Mouse (Mus musculus): ENCODE data around the gene Ncl. TPM values are rescaled to one million over a fixed set of nuclear protein-coding genes. Genes with fewer than 3 reads are reported as not detected.

The Ncl gene
- polyA plus RNA-seq, 1 experiment from 2014 or later: 423 TPM

- DNase-seq (ENCODE audit: low spot score) (peak; percentile 57), ATAC-seq (replicated peaks; ENCODE audit: low FRiP score, low TSS enrichment, low read depth) (no peak)
- H3K36me3 ChIP-seq (ENCODE audit: control insufficient read depth, insufficient read depth, low read length): no peaks in the 10 kb centered on the region
- H3K4me2 ChIP-seq (ENCODE audit: low read length): no peak overlapping the region
- H3K27ac ChIP-seq (ENCODE audit: low read depth): no peak overlapping the region
- no peaks in the 10 kb centered on the region for H3K9me3 ChIP-seq (ENCODE audit: control insufficient read depth, low read length)
- H3K4me1 ChIP-seq (replicated peaks; ENCODE audit: control insufficient read depth, insufficient read depth, low read length): no peaks in the 10 kb centered on the region
- no peak overlapping the region for H3K9ac ChIP-seq (ENCODE audit: low read length)
- 26% methylated on average over 15 of the region's 15 CpGs for WGBS
- H3K27me3 ChIP-seq (replicated peaks; ENCODE audit: control insufficient read depth, insufficient read depth, low read length): 0 out of 2 replicates have a peak, but pooled peaks cover 5% of the 10 kb centered on the region
- no peak overlapping the region for H3K4me3 ChIP-seq (ENCODE audit: low read depth, low read length)
Observed at GRCm38 (mm10) chr1:86313772-86314125, 45.5 kb downstream of the Ncl start.

DNA sequence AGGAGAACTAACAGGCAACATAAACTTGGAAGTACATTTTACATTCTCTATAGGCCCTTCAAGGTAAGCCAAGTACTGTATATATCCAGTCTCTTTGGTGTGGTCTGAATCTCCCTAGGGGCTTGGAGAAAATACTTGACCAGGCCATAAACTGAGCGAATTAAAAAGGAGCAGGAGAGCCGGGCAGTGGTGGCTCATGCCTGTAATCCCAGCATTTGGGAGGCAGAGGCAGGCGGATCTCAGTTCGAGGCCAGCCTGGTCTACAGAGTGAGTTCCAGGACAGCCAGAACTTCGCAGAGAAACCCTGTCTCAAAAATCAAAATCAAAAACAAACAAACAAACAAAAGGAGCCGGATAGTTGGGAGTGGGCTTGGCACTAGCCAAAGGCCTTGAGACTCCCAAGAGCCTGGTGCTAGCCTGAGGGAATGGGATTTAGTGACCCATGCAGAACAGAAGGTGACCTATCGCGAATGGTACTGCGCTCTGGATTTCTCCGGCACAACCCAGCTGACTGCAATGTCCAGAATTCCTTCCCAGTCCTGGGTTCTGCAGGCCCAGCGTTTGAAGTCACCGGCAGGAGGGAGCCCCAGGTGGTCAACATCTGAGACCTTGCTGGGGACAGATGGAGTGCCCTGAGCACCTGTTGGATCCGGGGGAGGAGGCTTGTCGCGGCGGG is 46.0 kb downstream of the Ncl start:
- H3K4me2 ChIP-seq (ENCODE audit: low read length): no peak overlapping the region
- H3K4me1 ChIP-seq (replicated peaks; ENCODE audit: control insufficient read depth, insufficient read depth, low read length): no peaks in the 10 kb centered on the region
- no peak for ATAC-seq (replicated peaks; ENCODE audit: low FRiP score, low TSS enrichment, low read depth)
- no peak overlapping the region for H3K9ac ChIP-seq (ENCODE audit: low read length)
- DNase-seq (ENCODE audit: low spot score): no peak
- H3K27ac ChIP-seq (ENCODE audit: low read depth): no peak overlapping the region
- H3K9me3 ChIP-seq (ENCODE audit: control insufficient read depth, low read length): no peaks in the 10 kb centered on the region
- no peaks in the 10 kb centered on the region for H3K36me3 ChIP-seq (ENCODE audit: control insufficient read depth, insufficient read depth, low read length)
- 52% methylated on average over 16 of the region's 16 CpGs for WGBS
- H3K4me3 ChIP-seq (ENCODE audit: low read depth, low read length): no peak overlapping the region
- H3K27me3 ChIP-seq (replicated peaks; ENCODE audit: control insufficient read depth, insufficient read depth, low read length): 0 out of 2 replicates have a peak, but pooled peaks cover 5% of the 10 kb centered on the region

- DNase-seq (ENCODE audit: low spot score) (no peak), ATAC-seq (replicated peaks; ENCODE audit: low FRiP score, low TSS enrichment, low read depth) (no peak)
- Histone ChIP-seq H3K9ac (ENCODE audit: low read length) (no peak overlapping the region), H3K4me1 (replicated peaks; ENCODE audit: control insufficient read depth, insufficient read depth, low read length) (no peaks in the 10 kb centered on the region), H3K27me3 (replicated peaks; ENCODE audit: control insufficient read depth, insufficient read depth, low read length) (0 out of 2 replicates have a peak, but pooled peaks cover 5% of the 10 kb centered on the region), H3K36me3 (ENCODE audit: control insufficient read depth, insufficient read depth, low read length) (no peaks in the 10 kb centered on the region), H3K4me2 (ENCODE audit: low read length) (no peak overlapping the region), H3K9me3 (ENCODE audit: control insufficient read depth, low read length) (no peaks in the 10 kb centered on the region), H3K4me3 (ENCODE audit: low read depth, low read length) (no peak overlapping the region), H3K27ac (ENCODE audit: low read depth) (no peak overlapping the region)
- WGBS: 71% methylated on average over 3 of the region's 3 CpGs
Observed at GRCm38 (mm10) chr1:86312269-86312668, 46.9 kb downstream of the Ncl start.

GRCm38 (mm10) chr1:86311467-86312005 is 47.7 kb downstream of the Ncl start:
- Histone ChIP-seq H3K4me1 (replicated peaks; ENCODE audit: control insufficient read depth, insufficient read depth, low read length) (no peaks in the 10 kb centered on the region), H3K27ac (ENCODE audit: low read depth) (no peak overlapping the region), H3K4me3 (ENCODE audit: low read depth, low read length) (no peak overlapping the region), H3K9me3 (ENCODE audit: control insufficient read depth, low read length) (no peaks in the 10 kb centered on the region), H3K27me3 (replicated peaks; ENCODE audit: control insufficient read depth, insufficient read depth, low read length) (0 out of 2 replicates have a peak, but pooled peaks cover 5% of the 10 kb centered on the region), H3K36me3 (ENCODE audit: control insufficient read depth, insufficient read depth, low read length) (no peaks in the 10 kb centered on the region), H3K4me2 (ENCODE audit: low read length) (no peak overlapping the region), H3K9ac (ENCODE audit: low read length) (no peak overlapping the region)
- 35% methylated on average over 10 of the region's 10 CpGs for WGBS
- ATAC-seq (replicated peaks; ENCODE audit: low FRiP score, low TSS enrichment, low read depth) (no peak), DNase-seq (ENCODE audit: low spot score) (no peak)

DNA sequence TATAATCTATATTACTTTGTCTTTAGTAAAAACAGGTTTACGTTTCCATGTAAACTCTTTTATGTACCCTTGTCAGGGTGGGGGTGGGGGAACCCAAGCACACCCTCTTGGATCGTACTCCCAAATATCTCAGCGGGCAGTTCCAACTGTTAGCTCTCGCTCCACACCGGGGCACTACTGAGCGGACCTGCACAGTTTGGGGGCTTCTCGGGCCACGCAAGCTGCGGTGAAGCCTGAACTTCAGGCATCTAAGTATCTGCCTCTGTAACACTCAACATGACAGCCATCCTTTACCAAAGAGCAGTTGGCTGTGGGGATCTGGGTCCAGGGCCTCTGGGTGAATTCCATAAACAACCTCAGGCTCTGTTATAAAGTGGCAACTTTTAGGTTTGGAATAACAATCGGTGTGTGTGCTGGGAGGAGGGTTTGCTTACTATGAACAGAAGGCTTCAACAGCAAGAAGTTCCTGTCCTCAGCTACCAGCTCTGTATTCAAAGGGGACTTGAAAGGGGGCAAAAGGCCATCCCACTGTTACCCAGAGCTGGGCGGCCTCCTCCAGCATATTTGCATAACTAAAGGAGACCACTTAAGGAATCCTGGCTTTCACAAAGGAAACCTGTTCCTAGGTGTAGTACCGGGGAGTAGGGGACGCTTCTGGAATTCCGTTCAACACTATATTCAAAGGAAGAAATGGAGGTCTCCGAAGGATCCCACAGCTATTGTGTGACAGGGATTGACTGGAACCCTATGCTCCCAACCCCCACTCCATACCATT is 48.5 kb downstream of the Ncl start:
- H3K4me1 ChIP-seq (replicated peaks; ENCODE audit: control insufficient read depth, insufficient read depth, low read length): no peaks in the 10 kb centered on the region
- no peak overlapping the region for H3K4me2 ChIP-seq (ENCODE audit: low read length)
- ATAC-seq (replicated peaks; ENCODE audit: low FRiP score, low TSS enrichment, low read depth) (no peak), DNase-seq (ENCODE audit: low spot score) (no peak)
- H3K9ac ChIP-seq (ENCODE audit: low read length): no peak overlapping the region
- H3K4me3 ChIP-seq (ENCODE audit: low read depth, low read length): no peak overlapping the region
- no peak overlapping the region for H3K27ac ChIP-seq (ENCODE audit: low read depth)
- H3K9me3 ChIP-seq (ENCODE audit: control insufficient read depth, low read length): no peaks in the 10 kb centered on the region
- H3K36me3 ChIP-seq (ENCODE audit: control insufficient read depth, insufficient read depth, low read length): no peaks in the 10 kb centered on the region
- H3K27me3 ChIP-seq (replicated peaks; ENCODE audit: control insufficient read depth, insufficient read depth, low read length): 0 out of 2 replicates have a peak, but pooled peaks cover 5% of the 10 kb centered on the region
- 32% methylated on average over 15 of the region's 15 CpGs for WGBS

GRCm38 (mm10) chr1:86309270-86309833 is 49.8 kb downstream of the Ncl start:
- ATAC-seq (replicated peaks; ENCODE audit: low FRiP score, low TSS enrichment, low read depth): no peak

GRCm38 (mm10) chr1:86307871-86308641 is 51.1 kb downstream of the Ncl start:
- Histone ChIP-seq H3K4me3 (ENCODE audit: low read depth, low read length) (no peak overlapping the region), H3K9me3 (ENCODE audit: control insufficient read depth, low read length) (no peaks in the 10 kb centered on the region), H3K36me3 (ENCODE audit: control insufficient read depth, insufficient read depth, low read length) (no peaks in the 10 kb centered on the region), H3K27ac (ENCODE audit: low read depth) (no peak overlapping the region), H3K27me3 (replicated peaks; ENCODE audit: control insufficient read depth, insufficient read depth, low read length) (peaks cover 11% of the 10 kb centered on the region), H3K4me2 (ENCODE audit: low read length) (no peak overlapping the region), H3K4me1 (replicated peaks; ENCODE audit: control insufficient read depth, insufficient read depth, low read length) (no peaks in the 10 kb centered on the region), H3K9ac (ENCODE audit: low read length) (no peak overlapping the region)
- DNase-seq (ENCODE audit: low spot score) (no peak), ATAC-seq (replicated peaks; ENCODE audit: low FRiP score, low TSS enrichment, low read depth) (no peak)
- 45% methylated on average over 4 of the region's 4 CpGs for WGBS

More at GRCm38 (mm10) chr1:86309270-86309833, 49.8 kb downstream of the Ncl start:
- Histone ChIP-seq H3K4me3 (ENCODE audit: low read depth, low read length) (no peak overlapping the region), H3K9ac (ENCODE audit: low read length) (no peak overlapping the region), H3K27me3 (replicated peaks; ENCODE audit: control insufficient read depth, insufficient read depth, low read length) (peaks cover 13% of the 10 kb centered on the region), H3K36me3 (ENCODE audit: control insufficient read depth, insufficient read depth, low read length) (no peaks in the 10 kb centered on the region), H3K27ac (ENCODE audit: low read depth) (no peak overlapping the region), H3K4me1 (replicated peaks; ENCODE audit: control insufficient read depth, insufficient read depth, low read length) (no peaks in the 10 kb centered on the region), H3K4me2 (ENCODE audit: low read length) (no peak overlapping the region), H3K9me3 (ENCODE audit: control insufficient read depth, low read length) (no peaks in the 10 kb centered on the region)
- WGBS: 83% methylated on average over 7 of the region's 7 CpGs
- DNase-seq (ENCODE audit: low spot score): no peak

DNA sequence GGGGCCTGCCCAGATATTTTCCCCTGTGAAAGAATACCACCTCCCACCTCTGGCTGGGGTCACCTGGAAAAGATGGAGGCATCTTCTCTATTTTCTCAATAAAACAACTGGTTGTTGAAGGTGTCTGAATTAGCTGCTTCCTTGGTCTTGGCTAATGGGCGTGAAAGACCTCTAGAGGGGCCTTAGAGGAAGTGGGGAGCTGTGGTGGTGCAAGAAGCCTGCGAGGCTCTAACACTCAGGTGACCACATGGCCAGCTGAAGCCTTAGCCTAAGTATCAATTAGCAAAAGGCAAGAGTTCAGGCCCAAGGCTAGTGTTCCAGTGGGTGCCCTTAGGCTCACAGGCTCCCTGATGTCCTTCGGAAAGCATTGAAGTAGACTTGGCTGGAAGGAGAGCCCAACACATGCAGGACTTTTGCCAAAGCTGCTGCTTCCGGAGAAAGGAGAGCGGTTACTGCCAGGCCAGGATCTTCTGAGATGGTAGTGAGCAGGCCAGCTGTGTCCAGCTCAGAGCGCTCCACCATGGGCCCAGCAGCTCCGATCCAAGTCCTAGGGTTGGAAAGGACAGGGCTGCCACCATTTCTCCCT is 51.9 kb downstream of the Ncl start:
- H3K27ac ChIP-seq (ENCODE audit: low read depth): no peak overlapping the region

More for the DNA sequence above, 51.9 kb downstream of the Ncl start:
- no peak overlapping the region for H3K4me2 ChIP-seq (ENCODE audit: low read length)
- H3K9ac ChIP-seq (ENCODE audit: low read length): no peak overlapping the region
- H3K4me1 ChIP-seq (replicated peaks; ENCODE audit: control insufficient read depth, insufficient read depth, low read length): 0 out of 2 replicates have a peak, but pooled peaks cover 2% of the 10 kb centered on the region
- DNase-seq (ENCODE audit: low spot score) (no peak), ATAC-seq (replicated peaks; ENCODE audit: low FRiP score, low TSS enrichment, low read depth) (no peak)
- H3K27me3 ChIP-seq (replicated peaks; ENCODE audit: control insufficient read depth, insufficient read depth, low read length): peaks cover 18% of the 10 kb centered on the region
- no peaks in the 10 kb centered on the region for H3K36me3 ChIP-seq (ENCODE audit: control insufficient read depth, insufficient read depth, low read length)
- WGBS: 86% methylated on average over 7 of the region's 7 CpGs
- H3K9me3 ChIP-seq (ENCODE audit: control insufficient read depth, low read length): no peaks in the 10 kb centered on the region
- no peak overlapping the region for H3K4me3 ChIP-seq (ENCODE audit: low read depth, low read length)
